Mouse (Mus musculus): Measurements from ENCODE around the gene Cbr4. TPM values are rescaled to one million over a fixed set of nuclear protein-coding genes. Genes with fewer than 3 reads are reported as not detected.

The Cbr4 gene
- polyA plus RNA-seq, 1 experiment = 14.8 TPM

DNA sequence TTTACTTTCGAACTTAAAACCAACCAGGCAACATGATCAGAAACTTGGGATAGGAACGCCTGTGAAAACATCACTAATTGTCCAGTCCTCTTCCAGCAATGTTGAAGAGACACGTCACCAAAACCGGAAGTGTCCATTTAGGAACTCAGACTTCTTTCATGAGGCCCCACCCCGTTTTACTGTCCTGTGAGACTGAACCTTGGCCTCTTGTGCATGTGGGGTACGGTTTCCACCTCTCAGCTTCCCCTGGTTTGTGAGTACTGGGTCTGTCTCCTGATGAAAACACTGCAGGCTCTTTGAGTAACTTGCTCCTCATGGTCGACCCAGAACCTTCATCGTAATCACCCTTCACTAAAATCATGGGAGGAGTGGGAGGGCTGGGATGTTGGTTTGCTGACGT lies 40.7 kb downstream of the Cbr4 start:
- no peak overlapping the region for H3ac ChIP-seq (ENCODE audit: control insufficient read depth, insufficient read length)
- H3K4me2 ChIP-seq (ENCODE audit: low read depth) = no peak overlapping the region
- H3K79me2 ChIP-seq (ENCODE audit: control insufficient read depth, insufficient read depth) = no peaks in the 10 kb centered on the region
- no peak overlapping the region for H3K4me3 ChIP-seq
- TF ChIP-seq TCF3 (IDR thresholded peaks at IDR 0.05; ENCODE audit: insufficient read length, low read depth) (no peak), SRF (IDR thresholded peaks at IDR 0.05; ENCODE audit: control insufficient read depth, insufficient read length, low read depth) (no peak), REST (IDR thresholded peaks at IDR 0.05; ENCODE audit: insufficient read depth, insufficient read length) (no peak), MYOG (IDR thresholded peaks at IDR 0.05; ENCODE audit: control insufficient read depth in 1 of 3, insufficient read depth in 1 of 3, insufficient read length in 2 of 3, low read depth in 2 of 3) (no peak)
- no peaks in the 10 kb centered on the region for H3K27me3 ChIP-seq (ENCODE audit: control insufficient read depth, insufficient read depth, insufficient read length)
- peaks cover 73% of the 10 kb centered on the region for H3K36me3 ChIP-seq (ENCODE audit: control insufficient read depth, insufficient read depth)

DNA sequence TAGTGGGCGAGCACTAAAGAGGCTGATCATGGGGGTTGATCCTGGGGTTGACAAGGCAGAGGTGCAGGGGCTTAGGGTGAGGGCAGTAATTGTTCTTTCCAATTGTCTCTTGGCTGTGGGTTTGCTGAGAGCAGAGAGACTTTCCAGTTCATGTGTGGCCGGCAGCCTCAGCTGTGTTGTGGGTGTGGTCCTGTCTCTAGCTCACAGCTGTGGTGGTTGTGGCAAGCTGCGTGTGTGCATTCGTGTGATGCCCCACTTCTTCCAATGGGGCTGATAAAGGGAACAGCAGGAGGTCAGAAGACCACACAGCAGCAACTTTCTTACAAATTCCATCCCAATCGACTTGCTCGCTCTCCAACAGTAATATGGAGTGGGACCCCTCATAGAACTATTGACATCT lies 41.1 kb downstream of the Cbr4 start:
- Histone ChIP-seq H3K36me3 (ENCODE audit: control insufficient read depth, insufficient read depth) (peaks cover 69% of the 10 kb centered on the region), H3K79me2 (ENCODE audit: control insufficient read depth, insufficient read depth) (no peaks in the 10 kb centered on the region), H3ac (ENCODE audit: control insufficient read depth, insufficient read length) (no peak overlapping the region), H3K27me3 (ENCODE audit: control insufficient read depth, insufficient read depth, insufficient read length) (no peaks in the 10 kb centered on the region), H3K4me3 (no peak overlapping the region), H3K4me2 (ENCODE audit: low read depth) (no peak overlapping the region)
- TF ChIP-seq MYOD1 (IDR thresholded peaks at IDR 0.05; ENCODE audit: control insufficient read depth in 1 of 3, insufficient read length in 2 of 3, low read depth in 2 of 3) (peak in 2 of 3 experiments; percentile 87 to 90), MYOG (IDR thresholded peaks at IDR 0.05; ENCODE audit: control insufficient read depth in 1 of 3, insufficient read depth in 1 of 3, insufficient read length in 2 of 3, low read depth in 2 of 3) (peak; percentile 73 to 98 (median 92)), E2F4 (IDR thresholded peaks at IDR 0.05; ENCODE audit: insufficient read depth) (no peak), TCF3 (IDR thresholded peaks at IDR 0.05; ENCODE audit: insufficient read length, low read depth) (peak; percentile 85)

DNA sequence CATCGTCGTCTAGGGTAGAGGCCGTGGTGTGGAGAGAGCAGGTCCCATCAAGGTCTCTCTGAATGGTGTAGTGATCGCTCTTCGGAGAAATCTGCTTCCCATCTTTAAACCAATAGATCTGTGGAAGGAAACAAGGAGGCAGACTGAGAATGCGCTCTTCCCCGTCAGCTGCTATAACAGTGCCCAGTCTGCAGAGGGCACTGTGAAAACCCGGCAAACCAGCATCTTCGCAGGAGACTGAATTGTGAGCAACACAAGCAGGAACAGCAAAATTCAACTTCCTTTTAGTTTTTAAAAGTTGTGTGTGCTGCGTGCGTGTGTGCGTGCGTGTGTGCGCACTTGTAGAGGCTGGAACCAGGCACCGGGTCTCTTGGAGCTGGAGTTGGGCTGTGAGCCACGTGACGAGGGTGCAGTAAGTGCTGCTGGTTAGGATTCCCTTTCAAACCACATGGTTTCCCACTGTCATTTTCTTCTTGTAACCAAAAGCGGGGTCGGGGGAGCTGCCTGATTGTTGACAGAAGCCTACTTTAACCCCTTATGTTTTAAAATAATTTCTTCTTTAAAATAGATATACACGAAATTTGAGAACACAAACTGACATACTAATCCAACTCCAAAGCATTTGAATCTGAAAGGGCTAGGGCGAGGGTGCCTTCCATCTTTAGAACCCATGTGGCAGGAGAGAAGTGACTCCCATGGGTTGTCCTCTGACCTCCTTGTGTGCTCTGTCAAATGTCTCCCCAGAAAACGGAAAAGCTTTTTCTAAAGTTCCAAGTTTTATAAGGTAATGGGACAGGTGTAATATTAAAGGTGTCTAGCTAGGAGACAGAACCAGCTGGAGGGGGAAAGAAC lies 44.6 kb downstream of the Cbr4 start:
- TF ChIP-seq MYOD1 (IDR thresholded peaks at IDR 0.05; ENCODE audit: control insufficient read depth in 1 of 3, insufficient read length in 2 of 3, low read depth in 2 of 3) = no peak
- no peak for TF ChIP-seq MAX (IDR thresholded peaks at IDR 0.05; ENCODE audit: low read depth)
- no peak for TF ChIP-seq TCF3 (IDR thresholded peaks at IDR 0.05; ENCODE audit: insufficient read length, low read depth)
- no peak for TF ChIP-seq REST (IDR thresholded peaks at IDR 0.05; ENCODE audit: insufficient read depth, insufficient read length)
- TF ChIP-seq SRF (IDR thresholded peaks at IDR 0.05; ENCODE audit: control insufficient read depth, insufficient read length, low read depth) = no peak
- no peak for TF ChIP-seq USF1 (IDR thresholded peaks at IDR 0.05; ENCODE audit: low read depth)
- no peak for TF ChIP-seq CEBPB (IDR thresholded peaks at IDR 0.05; ENCODE audit: insufficient read depth, poor library complexity, severe bottlenecking)
- no peak for TF ChIP-seq POLR2A (IDR thresholded peaks at IDR 0.05; ENCODE audit: insufficient read length, low read depth)
- no peak for TF ChIP-seq E2F4 (IDR thresholded peaks at IDR 0.05; ENCODE audit: insufficient read depth)
- TF ChIP-seq POLR2AphosphoS2 (IDR thresholded peaks at IDR 0.05; ENCODE audit: insufficient read length, low read depth) = no peak
- no peak for TF ChIP-seq MYOG (IDR thresholded peaks at IDR 0.05; ENCODE audit: control insufficient read depth in 1 of 3, insufficient read depth in 1 of 3, insufficient read length in 2 of 3, low read depth in 2 of 3)
- no peak for TF ChIP-seq TCF12 (IDR thresholded peaks at IDR 0.05; ENCODE audit: insufficient read depth, poor library complexity, severe bottlenecking)
- Histone ChIP-seq H3K4me2 (ENCODE audit: low read depth) (no peak overlapping the region), H3K27me3 (ENCODE audit: control insufficient read depth, insufficient read depth, insufficient read length) (no peaks in the 10 kb centered on the region), H3K79me2 (ENCODE audit: control insufficient read depth, insufficient read depth) (no peaks in the 10 kb centered on the region), H3K36me3 (ENCODE audit: control insufficient read depth, insufficient read depth) (peaks cover 73% of the 10 kb centered on the region), H3K4me3 (no peak overlapping the region), H3ac (ENCODE audit: control insufficient read depth, insufficient read length) (no peak overlapping the region)

DNA sequence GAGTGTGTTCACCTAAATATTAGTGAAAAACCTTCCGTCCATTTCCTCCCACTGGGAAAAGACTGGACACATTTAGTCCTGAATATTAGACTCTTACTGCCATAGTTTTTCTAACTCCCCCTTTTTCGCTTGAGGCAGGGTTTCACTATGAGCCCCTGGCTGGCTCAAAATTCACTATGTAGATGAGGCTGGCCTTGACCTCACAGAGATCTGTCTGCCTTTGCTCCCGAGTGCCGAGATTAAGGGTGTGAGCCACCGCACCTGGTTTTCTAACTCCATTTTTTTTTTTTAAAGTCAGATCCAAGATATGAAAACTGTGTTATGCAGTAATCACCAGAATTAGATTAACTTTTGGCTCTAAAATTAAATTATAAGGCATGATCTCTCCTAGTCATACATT lies 45.3 kb downstream of the Cbr4 start:
- H3ac ChIP-seq (ENCODE audit: control insufficient read depth, insufficient read length) = no peak overlapping the region
- TF ChIP-seq MYOD1 (IDR thresholded peaks at IDR 0.05; ENCODE audit: control insufficient read depth in 1 of 3, insufficient read length in 2 of 3, low read depth in 2 of 3) = no peak
- H3K27me3 ChIP-seq (ENCODE audit: control insufficient read depth, insufficient read depth, insufficient read length) = no peaks in the 10 kb centered on the region
- no peak overlapping the region for H3K4me3 ChIP-seq
- peaks cover 72% of the 10 kb centered on the region for H3K36me3 ChIP-seq (ENCODE audit: control insufficient read depth, insufficient read depth)
- H3K79me2 ChIP-seq (ENCODE audit: control insufficient read depth, insufficient read depth) = no peaks in the 10 kb centered on the region
- no peak overlapping the region for H3K4me2 ChIP-seq (ENCODE audit: low read depth)

DNA sequence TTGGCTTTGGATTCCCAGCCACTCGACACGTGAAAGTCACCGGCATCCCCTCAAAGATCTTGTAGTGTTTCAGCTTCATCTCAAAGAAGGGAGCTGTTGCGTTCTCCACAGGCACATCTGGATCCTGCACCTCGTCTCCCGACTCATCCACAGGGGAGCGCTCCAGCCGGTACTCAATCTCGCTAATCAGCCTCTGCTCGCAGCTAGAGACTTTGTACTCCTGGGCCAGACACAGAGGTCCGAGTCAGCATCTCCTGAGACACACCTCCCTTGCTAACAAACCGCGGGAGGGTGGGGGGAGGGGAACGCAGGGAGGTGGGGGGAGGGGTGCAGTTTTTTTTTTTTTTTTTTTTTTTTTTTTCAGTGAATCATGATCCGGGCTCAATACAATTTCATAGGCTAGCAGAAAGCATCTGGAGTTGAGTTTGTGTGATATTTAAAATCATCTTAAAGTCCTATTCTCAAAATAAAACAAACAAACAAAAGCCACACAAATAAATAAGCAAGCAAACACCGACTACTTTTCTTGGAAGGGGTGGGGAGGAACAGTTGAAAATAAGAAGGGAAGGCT lies 45.9 kb downstream of the Cbr4 start:
- Histone ChIP-seq H3K36me3 (ENCODE audit: control insufficient read depth, insufficient read depth) (peaks cover 73% of the 10 kb centered on the region), H3K79me2 (ENCODE audit: control insufficient read depth, insufficient read depth) (no peaks in the 10 kb centered on the region), H3ac (ENCODE audit: control insufficient read depth, insufficient read length) (no peak overlapping the region), H3K27me3 (ENCODE audit: control insufficient read depth, insufficient read depth, insufficient read length) (no peaks in the 10 kb centered on the region), H3K4me2 (ENCODE audit: low read depth) (no peak overlapping the region), H3K4me3 (no peak overlapping the region)
- TF ChIP-seq E2F4 (IDR thresholded peaks at IDR 0.05; ENCODE audit: insufficient read depth) = no peak
- no peak for TF ChIP-seq POLR2AphosphoS2 (IDR thresholded peaks at IDR 0.05; ENCODE audit: insufficient read length, low read depth)
- no peak for TF ChIP-seq SRF (IDR thresholded peaks at IDR 0.05; ENCODE audit: control insufficient read depth, insufficient read length, low read depth)
- TF ChIP-seq REST (IDR thresholded peaks at IDR 0.05; ENCODE audit: insufficient read depth, insufficient read length) = no peak
